In genomic region chr13:103096346-103097150, GRCm38 (mm10) we compare ENCODE assay signal across 8 mouse cellular contexts.
DNase-seq lines count a peak whose midpoint lies in the region; ATAC-seq and TF ChIP-seq lines count a peak whose summit lies in the region.

No protein-coding gene starts in this region.

- H3K36me3 ChIP-seq in hindbrain, embryonic 13.5 days: no peaks in the 10 kb centered on the region
- H3K36me3 ChIP-seq in lung, embryonic 14.5 days (ENCODE audit: insufficient read depth): no peaks in the 10 kb centered on the region

- TF ChIP-seq POLR2A in olfactory bulb, adult 2 months (IDR thresholded peaks at IDR 0.05; ENCODE audit: insufficient read depth, low read depth, low read length): 0 out of 2 replicates have a peak, but pooled peaks have one; percentile 35

- peak; percentile 57 for TF ChIP-seq CTCF in lung, embryonic 14.5 days (IDR thresholded peaks at IDR 0.05; ENCODE audit: low read depth)
- peak; percentile 46; the same call in 1 of the 2 replicates for TF ChIP-seq CTCF in olfactory bulb, adult 2 months (IDR thresholded peaks at IDR 0.05; ENCODE audit: insufficient read depth, low read depth, low read length)

- no peaks in the 10 kb centered on the region for H3K9me3 ChIP-seq in hindbrain, embryonic 13.5 days
- H3K9me3 ChIP-seq in lung, embryonic 14.5 days (ENCODE audit: low read depth, low read length): no peaks in the 10 kb centered on the region

- H3K4me3 ChIP-seq in hindbrain, embryonic 13.5 days: peak overlapping the region; percentile 44
- H3K4me3 ChIP-seq in lung, embryonic 14.5 days (ENCODE audit: low read depth, low read length): peak overlapping the region; percentile 48
- peak overlapping the region; percentile 52 for H3K4me3 ChIP-seq in olfactory bulb, adult 2 months (ENCODE audit: insufficient read depth, low read depth, low read length)

- 5% methylated on average over 28 of the region's 28 CpGs for WGBS in hindbrain, embryonic 13.5 days
- WGBS in lung, embryonic 14.5 days: 2% methylated on average over 28 of the region's 28 CpGs
- WGBS in olfactory bulb, adult 2 months: 6% methylated on average over 28 of the region's 28 CpGs

- peaks cover 23% of the 10 kb centered on the region for H3K4me1 ChIP-seq in hindbrain, embryonic 13.5 days (replicated peaks)
- no peaks in the 10 kb centered on the region for H3K4me1 ChIP-seq in lung, embryonic 14.5 days (ENCODE audit: insufficient read depth)
- no peaks in the 10 kb centered on the region for H3K4me1 ChIP-seq in olfactory bulb, adult 2 months (ENCODE audit: control insufficient read depth, insufficient read depth, low read length)

- peak overlapping the region; percentile 35; the same call in 1 of the 2 replicates for H3K27ac ChIP-seq in hindbrain, embryonic 13.5 days
- peak overlapping the region; percentile 58; the same call in 1 of the 2 replicates for H3K27ac ChIP-seq in lung, embryonic 14.5 days (ENCODE audit: low read depth)
- H3K27ac ChIP-seq in olfactory bulb, adult 2 months (ENCODE audit: insufficient read depth, low read depth, low read length): no peak overlapping the region

- DNase-seq in WW6 (ENCODE audit: low read depth, low spot score): peak; percentile 53
- DNase-seq in cerebellum, postnatal 36 days: peak; percentile 15 to 19
- DNase-seq in frontal cortex, postnatal 36 days (ENCODE audit: low spot score in 2 of 2): peak; percentile 81 to 83
- DNase-seq in layer of hippocampus, postnatal 14 days (ENCODE audit: low spot score in 2 of 2): peak; percentile 57 to 68
- DNase-seq in lung, embryonic 14.5 days: peak; percentile 84
- DNase-seq in yolk sac, embryonic 10.5 days (ENCODE audit: low spot score): peak; percentile 43

- peak overlapping the region; percentile 72 for H3K4me2 ChIP-seq in hindbrain, embryonic 13.5 days
- H3K4me2 ChIP-seq in lung, embryonic 14.5 days: peak overlapping the region; percentile 86

- ATAC-seq in hindbrain, embryonic 13.5 days (ENCODE audit: low FRiP score): peak; percentile 91
- ATAC-seq in lung, embryonic 14.5 days (ENCODE audit: insufficient read depth): peak; percentile 95

- no peaks in the 10 kb centered on the region for H3K27me3 ChIP-seq in hindbrain, embryonic 13.5 days
- no peaks in the 10 kb centered on the region for H3K27me3 ChIP-seq in lung, embryonic 14.5 days (ENCODE audit: insufficient read depth, low read length)

- peak overlapping the region; percentile 51 for H3K9ac ChIP-seq in hindbrain, embryonic 13.5 days
- peak overlapping the region; percentile 43 for H3K9ac ChIP-seq in lung, embryonic 14.5 days

Comparison
In these comparisons a context has a peak if more than half of its experiments do, and no peak if none do; other contexts are left out.
1. DNase-seq: peak in every context shown above with its lines; median percentile 84 in lung, embryonic 14.5 days; 82 in frontal cortex, postnatal 36 days; 62 in layer of hippocampus, postnatal 14 days; 53 in WW6; 43 in yolk sac, embryonic 10.5 days; 17 in cerebellum, postnatal 36 days.